Mouse (Mus musculus) gastrocnemius, adult 2 months (tissue): ENCODE measurements at regions not wholly inside any gene's neighbourhood (a gene's known extent, or its start where the extent isn't known, plus 50 kb on each side); places are given as distances from the start of the nearest gene placed in this dataset.

Experiments used
- DNase-seq: peaks from one replicate; pipeline ENCODE4 v3.0.0; 2022
- H3K27ac ChIP-seq: fragments of 200-600 bp; 2 replicates; pipeline ENCODE4 v1.8.1; 2022; ENCODE audit warnings: mild to moderate bottlenecking
- H3K4me3 ChIP-seq: fragments of 200-600 bp; 2 replicates; pipeline ENCODE4 v1.8.1; 2022; ENCODE audit warnings: mild to moderate bottlenecking, moderate library complexity
- CTCF ChIP-seq: fragments of 200-600 bp; IDR thresholded peaks from 2 replicates; pipeline ENCODE4 v1.8.1; 2022; ENCODE audit warnings: antibody characterized with exemption, mild to moderate bottlenecking, moderate library complexity
- intact Hi-C: fragments of 180-260 bp; cut with DNase I; formaldehyde crosslinking; loops from one replicate; pipeline ENCODE4 v1.15.1; 2025

DNA sequence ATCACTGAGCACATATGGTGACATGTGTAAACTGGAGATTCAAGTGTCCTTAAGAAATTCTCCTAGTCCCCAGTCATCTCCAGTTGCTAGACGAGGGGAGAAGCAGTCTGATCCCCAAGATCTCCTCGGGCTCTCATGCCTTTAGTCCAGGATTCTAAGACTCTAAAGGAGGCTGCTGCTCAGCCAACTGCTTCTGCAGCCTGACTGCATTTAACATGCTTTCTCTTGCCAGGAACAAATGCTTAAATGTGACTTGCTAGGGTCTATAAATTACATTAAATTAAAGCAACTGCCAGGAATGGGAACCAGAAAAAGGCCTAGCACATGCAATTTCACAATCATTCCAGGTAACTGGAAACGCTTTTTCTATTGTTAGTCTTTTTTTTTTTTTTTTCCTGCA is 599.8 kb upstream of the Gcfc2 start:
- H3K4me3 ChIP-seq, result no peak overlapping the region
- intact Hi-C loops, result no loop called here
- H3K27ac ChIP-seq, result no peak overlapping the region
- no peak for DNase-seq
- TF ChIP-seq CTCF, result no peak

- no peak for DNase-seq
- Histone ChIP-seq H3K27ac (no peak overlapping the region), H3K4me3 (no peak overlapping the region)
- TF ChIP-seq CTCF, result no peak
- intact Hi-C loops, result no loop called here
Measured at GRCm38 (mm10) chr6:81363969-81364529, 559.4 kb upstream of the Gcfc2 start.

DNA sequence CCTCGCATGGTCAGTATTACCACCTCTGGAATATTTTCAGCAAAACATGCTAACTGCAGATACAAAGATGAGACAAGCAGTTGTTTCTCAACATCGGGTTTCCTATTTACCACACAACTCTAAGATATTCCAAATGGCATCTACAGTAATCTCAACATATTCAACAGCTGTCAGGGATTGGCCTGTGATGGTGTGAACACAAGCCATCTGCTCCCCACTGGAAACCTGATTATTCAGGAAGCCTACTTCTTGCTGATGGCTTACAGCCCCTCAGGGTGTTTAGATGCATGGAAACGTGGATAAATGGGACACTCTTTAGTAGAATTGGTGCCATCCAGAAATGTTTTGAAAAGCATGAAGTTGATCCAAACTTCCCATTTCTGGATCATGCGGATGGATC is 535.0 kb upstream of the Gcfc2 start:
- TF ChIP-seq CTCF, result no peak
- intact Hi-C loops, result no loop called here
- no peak for DNase-seq
- no peak overlapping the region for H3K27ac ChIP-seq
- H3K4me3 ChIP-seq, result no peak overlapping the region

- intact Hi-C loops, result no loop called here
- DNase-seq, result no peak
- TF ChIP-seq CTCF, result no peak
- H3K4me3 ChIP-seq, result no peak overlapping the region
- no peak overlapping the region for H3K27ac ChIP-seq
Measured at GRCm38 (mm10) chr6:81403122-81403521, 520.3 kb upstream of the Gcfc2 start.

- DNase-seq, result no peak
- Histone ChIP-seq H3K27ac (no peak overlapping the region), H3K4me3 (no peak overlapping the region)
- intact Hi-C loops, result no loop called here
- no peak for TF ChIP-seq CTCF
Measured at GRCm38 (mm10) chr6:81413611-81414010, 509.9 kb upstream of the Gcfc2 start.

- H3K4me3 ChIP-seq, result no peak overlapping the region
- no peak overlapping the region for H3K27ac ChIP-seq
- TF ChIP-seq CTCF, result no peak
- intact Hi-C loops, result no loop called here
- no peak for DNase-seq
Measured at GRCm38 (mm10) chr6:81434745-81435144, 488.7 kb upstream of the Gcfc2 start.

DNA sequence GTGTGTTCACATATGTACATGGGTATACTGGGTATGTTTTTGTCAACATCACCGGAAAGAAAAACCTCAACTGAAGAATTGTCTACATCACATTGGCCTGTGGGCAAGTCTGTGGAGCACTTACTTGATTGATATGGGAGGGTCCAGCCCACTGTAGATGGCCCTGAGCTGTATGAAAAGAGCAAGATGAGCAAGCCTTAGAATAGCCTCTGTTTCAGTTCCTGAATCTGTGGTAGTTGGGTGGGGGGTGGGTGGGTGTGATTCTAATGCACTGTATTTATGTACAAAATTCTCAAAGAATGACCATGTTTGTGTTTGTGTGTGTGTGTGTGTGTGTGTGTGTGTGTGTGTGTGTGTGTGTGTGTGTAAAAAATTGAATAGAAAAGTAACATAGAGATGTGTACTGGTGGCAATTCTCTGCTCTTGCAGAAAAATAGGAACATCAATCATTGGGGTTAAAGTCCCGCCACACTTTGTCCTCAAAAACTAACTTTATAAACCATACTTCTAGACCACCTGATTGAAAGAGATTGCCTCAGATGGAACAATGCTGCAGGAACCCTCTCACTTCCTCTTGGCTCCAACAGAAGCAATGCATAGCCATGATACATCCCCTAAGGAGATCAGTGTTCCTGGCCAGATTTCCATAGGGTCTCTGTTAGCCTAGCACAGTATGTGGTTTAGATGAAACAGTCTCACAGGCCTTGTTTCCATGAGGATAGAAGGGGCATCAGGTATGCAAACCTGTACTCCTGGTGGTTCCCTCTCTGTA is 484.3 kb upstream of the Gcfc2 start:
- TF ChIP-seq CTCF, result no peak
- Histone ChIP-seq H3K27ac (no peak overlapping the region), H3K4me3 (no peak overlapping the region)
- intact Hi-C loops, result no loop called here
- DNase-seq, result no peak

DNA sequence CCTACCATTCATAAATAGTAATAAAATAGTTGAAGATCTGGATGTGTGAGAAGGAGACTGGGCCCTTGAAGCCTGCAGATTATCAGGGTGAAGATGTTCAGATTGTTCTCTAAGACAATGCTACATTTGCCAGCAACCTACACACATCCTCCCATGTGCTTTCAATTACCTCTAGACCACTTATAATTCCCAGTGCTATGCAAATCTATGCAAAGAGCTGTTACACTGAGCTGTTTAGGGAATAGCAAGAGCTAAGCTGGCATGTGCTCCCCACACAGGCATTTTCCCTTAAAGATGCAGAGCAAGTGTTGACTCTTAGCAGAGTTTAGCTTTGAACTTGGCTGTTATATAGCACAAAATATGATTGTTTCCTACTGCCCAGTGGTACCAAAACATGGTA is 482.1 kb upstream of the Gcfc2 start:
- intact Hi-C loops, result no loop called here

GRCm38 (mm10) chr6:81446019-81446800 is 477.3 kb upstream of the Gcfc2 start:
- no peak overlapping the region for H3K27ac ChIP-seq
- no peak for TF ChIP-seq CTCF
- no peak overlapping the region for H3K4me3 ChIP-seq
- no peak for DNase-seq
- intact Hi-C loops, result no loop called here

More for the DNA sequence above, 482.1 kb upstream of the Gcfc2 start:
- Histone ChIP-seq H3K27ac (no peak overlapping the region), H3K4me3 (no peak overlapping the region)
- no peak for TF ChIP-seq CTCF
- DNase-seq, result no peak

DNA sequence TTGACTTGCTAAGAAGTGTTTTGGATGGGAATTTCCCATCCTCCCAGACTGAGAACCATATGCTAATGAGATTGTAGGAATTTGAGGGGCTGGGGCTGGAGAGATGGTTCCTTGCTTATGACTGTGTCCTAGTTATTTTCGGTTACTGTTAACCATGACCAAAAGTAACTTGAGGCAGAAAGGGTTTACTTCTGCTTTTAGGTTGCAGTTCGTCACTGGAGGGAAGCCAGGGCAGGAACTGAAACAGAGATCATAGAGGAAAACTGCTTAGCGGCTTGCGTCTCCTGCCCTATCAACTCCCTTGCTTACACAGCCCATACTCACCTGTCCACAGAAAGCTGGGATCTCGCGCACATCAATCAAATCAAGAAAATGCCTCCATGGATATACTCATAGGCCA is 475.8 kb upstream of the Gcfc2 start:
- H3K4me3 ChIP-seq, result no peak overlapping the region
- no peak for DNase-seq
- TF ChIP-seq CTCF, result no peak
- no peak overlapping the region for H3K27ac ChIP-seq
- intact Hi-C loops, result no loop called here

DNA sequence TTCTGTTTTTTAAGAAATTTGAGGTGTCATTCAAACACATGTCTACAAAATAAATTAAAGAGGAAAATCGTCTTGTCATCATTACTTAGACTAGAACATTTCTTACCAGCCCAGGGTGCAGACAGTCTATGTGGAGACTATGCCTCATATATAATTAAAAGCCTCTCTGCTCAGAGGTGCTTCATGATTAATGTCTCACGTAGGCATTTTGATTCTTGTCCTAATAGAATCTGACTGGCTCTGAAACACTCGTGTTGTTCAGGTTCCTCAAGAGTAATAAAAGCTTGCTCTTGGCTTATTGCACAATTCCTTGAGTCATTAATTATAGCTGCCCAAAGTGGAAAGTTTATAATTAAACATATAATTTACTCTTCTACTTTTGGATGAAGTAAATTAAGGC is 475.1 kb upstream of the Gcfc2 start:
- H3K27ac ChIP-seq, result no peak overlapping the region
- intact Hi-C loops, result no loop called here
- DNase-seq, result no peak
- H3K4me3 ChIP-seq, result no peak overlapping the region
- no peak for TF ChIP-seq CTCF

DNA sequence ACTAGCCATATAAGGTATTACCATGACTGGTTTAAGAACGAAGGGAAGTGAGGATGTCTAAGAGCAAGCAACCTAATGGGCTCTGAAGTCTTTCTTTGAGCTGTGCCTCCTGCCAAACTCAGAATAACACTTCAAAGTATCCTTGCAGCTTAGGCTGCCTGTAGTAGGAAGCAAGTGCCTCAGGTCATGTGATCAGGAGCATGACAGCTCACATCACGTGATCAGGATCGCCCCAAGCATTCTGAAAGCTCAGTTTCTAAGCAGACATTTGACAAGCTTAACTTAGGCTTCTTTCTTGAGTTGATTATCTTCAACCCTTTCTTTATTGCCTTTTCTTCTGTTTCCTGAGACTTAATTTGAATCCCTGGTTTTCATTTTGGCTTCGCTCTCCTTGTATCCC is 462.4 kb upstream of the Gcfc2 start:
- no peak for TF ChIP-seq CTCF
- Histone ChIP-seq H3K27ac (no peak overlapping the region), H3K4me3 (no peak overlapping the region)
- no peak for DNase-seq
- intact Hi-C loops, result no loop called here

- no peak for TF ChIP-seq CTCF
- intact Hi-C loops, result no loop called here
- no peak for DNase-seq
- Histone ChIP-seq H3K4me3 (no peak overlapping the region), H3K27ac (no peak overlapping the region)
Measured at GRCm38 (mm10) chr6:81464442-81464841, 459.0 kb upstream of the Gcfc2 start.
